Mouse (Mus musculus) small intestine, adult 2 months (tissue): ENCODE measurements around the gene Map2.

Experiments used
- CTCF ChIP-seq: fragments of 200-500 bp; IDR thresholded peaks from 2 replicates; pipeline ENCODE4 v1.5.1; 2012; ENCODE audit warnings: low read depth, mild to moderate bottlenecking, control low read depth, inconsistent platforms, low read length, moderate library complexity, mixed read lengths; ENCODE audit not compliant: insufficient replicate concordance, insufficient read length; ENCODE audit errors: extremely low read depth
- POLR2A ChIP-seq: fragments of 200-500 bp; IDR thresholded peaks from 2 replicates; pipeline ENCODE4 v1.6.1; 2012; ENCODE audit warnings: low read depth, mild to moderate bottlenecking, control low read depth, inconsistent platforms, low read length, moderate library complexity

DNA sequence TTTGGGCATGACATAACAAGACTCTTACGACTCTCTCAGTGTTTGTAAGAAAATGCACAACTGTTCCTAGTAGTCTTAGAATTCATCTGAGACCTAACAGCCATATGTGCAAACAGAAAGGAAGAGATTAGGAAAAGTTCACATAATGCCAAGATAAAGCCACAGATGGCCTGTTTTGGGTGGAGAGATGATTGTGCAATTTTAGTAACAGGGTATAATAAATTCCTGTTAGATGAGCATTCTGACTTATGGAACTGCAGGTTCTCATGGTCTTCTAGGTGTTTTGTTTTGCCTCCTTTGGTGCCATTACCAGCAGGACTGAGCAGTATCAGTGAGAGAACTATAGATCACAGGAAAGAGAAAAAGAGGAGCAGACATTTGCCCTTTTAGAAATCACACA, 164.1 kb downstream of the Map2 start:
- TF ChIP-seq CTCF (no peak), POLR2A (no peak)
